8 mouse cellular contexts compared by ENCODE assay signal in genomic region chr3:107695219-107695947, GRCm38 (mm10). TPM values are rescaled to one million over a fixed set of nuclear protein-coding genes. Genes with fewer than 3 reads are reported as not detected.
DNase-seq lines count a peak whose midpoint lies in the region; ATAC-seq and TF ChIP-seq lines count a peak whose summit lies in the region.

No protein-coding gene starts in this region.

- H3K27me3 ChIP-seq in kidney, adult 2 months (replicated peaks; ENCODE audit: control insufficient read depth, insufficient read depth, low read length) = no peaks in the 10 kb centered on the region
- no peaks in the 10 kb centered on the region for H3K27me3 ChIP-seq in CH12.LX (replicated peaks)
- no peaks in the 10 kb centered on the region for H3K27me3 ChIP-seq in intestine, embryonic 14.5 days (replicated peaks; ENCODE audit: control insufficient read depth, insufficient read depth, low read length)

- peaks cover 17% of the 10 kb centered on the region for H3K4me1 ChIP-seq in kidney, adult 2 months (ENCODE audit: control insufficient read depth, insufficient read depth, low read length)
- H3K4me1 ChIP-seq in CH12.LX (ENCODE audit: control insufficient read depth in 1 of 2, insufficient read depth in 2 of 2) = peaks cover 2 to 44% of the 10 kb centered on the region in 2 experiments; a peak in 3 of 4 replicates
- peaks cover 27% of the 10 kb centered on the region for H3K4me1 ChIP-seq in intestine, embryonic 14.5 days (replicated peaks; ENCODE audit: control insufficient read depth, insufficient read depth, low read length)

- no peak for TF ChIP-seq CTCF in kidney, adult 2 months (conservative IDR thresholded peaks at IDR 0.05; ENCODE audit: insufficient read depth, insufficient read length, low read depth, low read length)
- no peak for TF ChIP-seq CTCF in CH12.LX (conservative IDR thresholded peaks at IDR 0.05 in 1 of 2, IDR thresholded peaks at IDR 0.05 in 1 of 2; ENCODE audit: low read depth in 2 of 2, low read length in 2 of 2)

- no peak for TF ChIP-seq RAD21 in CH12.LX (IDR thresholded peaks at IDR 0.05; ENCODE audit: low read depth, low read length)

- no peak for ATAC-seq in intestine, embryonic 14.5 days (replicated peaks; ENCODE audit: low FRiP score, low TSS enrichment, low read depth)

- H3K9ac ChIP-seq in CH12.LX (ENCODE audit: insufficient read depth, low read depth) = peak overlapping the region; percentile 93
- H3K9ac ChIP-seq in intestine, embryonic 14.5 days (ENCODE audit: low read length) = peak overlapping the region; percentile 98

- 5% methylated on average over 16 of the region's 16 CpGs for WGBS in kidney, adult 2 months
- WGBS in intestine, embryonic 14.5 days = 6% methylated on average over 16 of the region's 16 CpGs

- dilution Hi-C loops in CH12.LX (cut with MboI; ENCODE audit: extremely low pct_ligation_motif_present, extremely low pct_unique_long_range_greater_than_20kb, low sequenced_read_pairs) = no loop called here

- H3K4me2 ChIP-seq in CH12.LX (ENCODE audit: insufficient read depth, low read depth, poor library complexity, severe bottlenecking) = peak overlapping the region; percentile 87
- peak overlapping the region; percentile 89 for H3K4me2 ChIP-seq in intestine, embryonic 14.5 days (ENCODE audit: low read length)

- TF ChIP-seq POLR2A in kidney, adult 2 months (IDR thresholded peaks at IDR 0.05; ENCODE audit: low read depth, low read length) = no peak
- no peak for TF ChIP-seq POLR2A in CH12.LX (IDR thresholded peaks at IDR 0.05; ENCODE audit: low read depth, low read length)

- in situ Hi-C loops in CH12.LX (cut with MboI; ENCODE audit: low pct_ligation_motif_present, low pct_unique_long_range_greater_than_20kb, low sequenced_read_pairs) = loop anchor here (5.0 kb wide), 1 partner anchor 167 kb away; no protein-coding TSS in a partner anchor

- no peaks in the 10 kb centered on the region for H3K9me3 ChIP-seq in CH12.LX (replicated peaks; ENCODE audit: low read length)
- H3K9me3 ChIP-seq in intestine, embryonic 14.5 days (ENCODE audit: control insufficient read depth, low read length) = no peaks in the 10 kb centered on the region

- DNase-seq in kidney, adult 2 months = no peak
- no peak for DNase-seq in kidney, postnatal 10 days
- DNase-seq in CH12.LX (ENCODE audit: extremely low read depth) = no peak
- DNase-seq in embryo, embryonic 10.5 days (ENCODE audit: low spot score) = peak; percentile 58
- DNase-seq in intestine, embryonic 14.5 days (ENCODE audit: low spot score) = no peak
- peak; percentile 46 for DNase-seq in naive thymus-derived CD4-positive, alpha-beta T cell, adult 2 months (ENCODE audit: low read depth)
- no peak for DNase-seq in thymus, adult 18-20 months
- no peak for DNase-seq in frontal cortex, postnatal 14 days (ENCODE audit: low spot score in 2 of 2)

- peaks cover 26% of the 10 kb centered on the region for H3K79me2 ChIP-seq in CH12.LX (replicated peaks; ENCODE audit: control insufficient read depth, extremely low read depth, insufficient read depth, poor library complexity, severe bottlenecking)

- no peaks in the 10 kb centered on the region for H3K36me3 ChIP-seq in kidney, adult 2 months (ENCODE audit: control insufficient read depth, insufficient read depth, low read length)
- peaks cover 0 to 15% of the 10 kb centered on the region in 2 experiments for H3K36me3 ChIP-seq in CH12.LX (replicated peaks in 1 of 2; ENCODE audit: control insufficient read depth in 1 of 2, insufficient read depth in 1 of 2, low read length in 1 of 2)
- H3K36me3 ChIP-seq in intestine, embryonic 14.5 days (ENCODE audit: control insufficient read depth, insufficient read depth, low read length) = no peaks in the 10 kb centered on the region

- H3K4me3 ChIP-seq in kidney, adult 2 months (ENCODE audit: insufficient read depth, low read depth, low read length) = peak overlapping the region; percentile 82
- peak overlapping the region; percentile 83 to 97 (median 91) for H3K4me3 ChIP-seq in CH12.LX (replicated peaks in 1 of 3; ENCODE audit: low read depth in 2 of 3, low read length in 2 of 3, poor library complexity in 1 of 3)
- peak overlapping the region; percentile 92 for H3K4me3 ChIP-seq in intestine, embryonic 14.5 days (ENCODE audit: low read depth, low read length)

- TF ChIP-seq EP300 in CH12.LX (IDR thresholded peaks at IDR 0.05; ENCODE audit: low read length) = no peak

- H3K27ac ChIP-seq in kidney, adult 2 months (ENCODE audit: insufficient read depth, low read depth, low read length) = peak overlapping the region; percentile 75
- H3K27ac ChIP-seq in CH12.LX (ENCODE audit: insufficient read depth, low read depth) = no peak overlapping the region
- H3K27ac ChIP-seq in intestine, embryonic 14.5 days (ENCODE audit: low read depth) = peak overlapping the region; percentile 90

TF ChIP-seq in CH12.LX, 34 proteins besides CTCF, POLR2A, EP300 and RAD21:
- no peak for TF ChIP-seq ZNF384 (IDR thresholded peaks at IDR 0.05; ENCODE audit: low read depth, low read length)
- TF ChIP-seq E2F4 (IDR thresholded peaks at IDR 0.05; ENCODE audit: insufficient replicate concordance, low read depth, low read length) = no peak

RNA-seq across cellular contexts. Expression of gene Ahcyl1, which starts 1.0 kb away (rescaled TPM):
- polyA plus RNA-seq in kidney, adult 2 months (2012; rRNA removed) = 88.6 and 101 TPM in 2 replicates
- 27.3 and 31.3 TPM in 2 replicates for total RNA-seq in CH12.LX (2012; rRNA removed)
- total RNA-seq in CH12.LX (2014; rRNA removed) = 22.7 and 32.5 TPM in 2 replicates
- 83.4 and 86.4 TPM in 2 replicates for polyA plus RNA-seq in CH12.LX (2012; ENCODE audit: insufficient read length, low read depth)
- polyA plus RNA-seq in intestine, embryonic 14.5 days (2014; fragmentation: Nextera tagmentation; extraction: Ambion mirVana) = 95.0 and 104 TPM in 2 replicates

Comparison
In these comparisons a context has a peak if more than half of its experiments do, and no peak if none do; other contexts are left out.
1. DNase-seq: peak in embryo, embryonic 10.5 days (single experiment) and naive thymus-derived CD4-positive, alpha-beta T cell, adult 2 months (single experiment); none in kidney, adult 2 months (single experiment), kidney, postnatal 10 days (single experiment), CH12.LX (single experiment), intestine, embryonic 14.5 days (single experiment), thymus, adult 18-20 months (0 of 2) and frontal cortex, postnatal 14 days (0 of 2).
2. Peak in every context shown above with its lines, with median percentiles within 50 percentile points of each other: H3K4me3 ChIP-seq.